ENCODE assay signal across 10 mouse cellular contexts in genomic region chr19:32616646-32617045, GRCm38 (mm10).
"Had no signal": no experiment of that assay in that cellular context is flagged by ENCODE, and none has a peak within 500 bp of the region (broad histone marks: within the 10 kb centered on the region; RNA-seq: fewer than 3 reads in every experiment).

No protein-coding gene starts in this region.

- DNase-seq: retina, postnatal 1 day; right cerebral cortex, postnatal 14 days; right cerebral cortex, postnatal 25 days; spleen, adult 18-20 months; thymus, adult 18-20 months; thymus, adult 2 months; thymus, postnatal 14 days; thymus, postnatal 25 days; thymus, postnatal 36 days; thymus, postnatal 4 days had no signal
